Mouse (Mus musculus): Measurements from ENCODE around the gene Gm42878. TPM values are rescaled to one million over a fixed set of nuclear protein-coding genes. Genes with fewer than 3 reads are reported as not detected.

The Gm42878 gene
- polyA plus RNA-seq (2012; rRNA removed): 0.10 and 0.27 TPM in 2 replicates

DNA sequence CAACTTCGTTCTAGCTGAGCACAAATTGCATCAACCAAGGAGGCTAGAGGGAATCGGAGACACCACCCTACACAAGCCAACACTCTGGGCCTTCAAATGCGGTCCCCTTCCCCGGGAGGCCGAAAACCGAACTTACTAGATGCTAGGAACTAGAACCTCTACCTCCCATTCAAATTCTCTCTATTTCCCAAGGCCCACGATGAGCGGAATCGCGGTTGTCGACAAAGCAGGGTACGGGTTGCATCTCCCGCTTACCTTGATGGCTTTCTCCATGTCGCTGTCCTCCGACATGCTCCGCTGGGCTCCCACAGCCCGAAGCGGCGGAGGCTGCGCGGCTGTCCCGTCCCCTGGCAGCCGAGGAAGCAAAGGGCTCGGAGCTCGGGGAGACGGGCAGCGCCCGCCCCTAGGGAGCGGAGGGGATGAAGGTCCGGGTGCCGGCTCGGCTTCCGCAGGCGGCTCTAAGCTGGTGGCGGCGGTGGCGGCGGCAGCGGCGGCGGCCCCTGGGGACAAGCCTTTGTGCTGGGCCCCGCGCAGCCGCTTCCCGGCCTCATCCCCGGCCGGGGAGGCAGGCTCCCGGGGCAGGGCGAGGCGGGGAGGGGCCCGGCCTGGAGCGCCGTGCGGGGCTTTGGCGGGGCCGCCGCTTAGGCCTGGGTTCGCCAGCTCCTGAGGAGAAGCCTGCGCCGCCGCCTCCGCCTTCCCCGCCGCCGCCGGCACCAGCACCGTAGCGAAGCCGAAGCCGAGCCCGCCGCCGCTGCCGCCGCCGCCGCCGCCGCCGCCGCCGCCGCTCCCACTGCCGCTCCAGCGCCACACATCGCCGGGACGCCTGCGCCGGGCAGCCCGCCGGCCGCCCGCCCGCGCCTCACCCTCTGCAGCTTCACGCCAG lies at the start of gene Gm42878, which contains the start of gene Adam1a:
TSS of gene Gm42878 (minus strand) at position 573 of the 883 bp plus-strand sequence.
TSS of gene Adam1a (minus strand) at position 573 of the 883 bp plus-strand sequence.
- DNase-seq (ENCODE audit: low read depth, low spot score): no peak
- under 1% methylated on average over 93 of the region's 97 CpGs for WGBS

DNA sequence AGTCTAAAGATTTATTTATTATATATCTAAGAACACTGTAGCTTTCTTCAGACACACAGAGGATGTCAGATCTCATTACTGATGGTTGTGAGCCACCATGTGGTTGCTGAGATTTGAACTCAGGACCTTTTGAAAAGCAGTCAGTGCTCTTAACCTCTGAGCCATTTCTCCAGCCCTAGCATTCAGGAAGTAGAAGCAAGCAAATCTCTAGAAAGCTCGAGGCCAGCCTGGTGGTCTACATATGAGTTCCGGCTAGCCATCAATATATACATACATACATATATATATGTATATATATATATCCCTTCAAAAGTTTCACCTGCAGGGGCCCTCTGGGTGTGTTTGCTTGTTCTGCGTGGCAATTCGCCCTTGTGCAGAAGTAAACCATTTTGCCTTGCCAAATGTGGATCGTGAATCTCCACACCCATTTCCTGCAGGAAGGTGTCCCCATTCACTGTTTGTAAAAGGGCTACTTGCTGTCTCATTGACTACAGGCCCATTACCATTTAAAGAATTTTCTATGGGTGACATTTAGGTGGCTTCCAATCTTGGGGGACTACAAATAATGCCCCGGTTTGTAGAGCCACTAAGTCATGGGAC lies 49.5 kb upstream of the Gm42878 start:
- no peak for DNase-seq (ENCODE audit: low read depth, low spot score)
- 33% methylated on average over 6 of the region's 6 CpGs for WGBS

DNA sequence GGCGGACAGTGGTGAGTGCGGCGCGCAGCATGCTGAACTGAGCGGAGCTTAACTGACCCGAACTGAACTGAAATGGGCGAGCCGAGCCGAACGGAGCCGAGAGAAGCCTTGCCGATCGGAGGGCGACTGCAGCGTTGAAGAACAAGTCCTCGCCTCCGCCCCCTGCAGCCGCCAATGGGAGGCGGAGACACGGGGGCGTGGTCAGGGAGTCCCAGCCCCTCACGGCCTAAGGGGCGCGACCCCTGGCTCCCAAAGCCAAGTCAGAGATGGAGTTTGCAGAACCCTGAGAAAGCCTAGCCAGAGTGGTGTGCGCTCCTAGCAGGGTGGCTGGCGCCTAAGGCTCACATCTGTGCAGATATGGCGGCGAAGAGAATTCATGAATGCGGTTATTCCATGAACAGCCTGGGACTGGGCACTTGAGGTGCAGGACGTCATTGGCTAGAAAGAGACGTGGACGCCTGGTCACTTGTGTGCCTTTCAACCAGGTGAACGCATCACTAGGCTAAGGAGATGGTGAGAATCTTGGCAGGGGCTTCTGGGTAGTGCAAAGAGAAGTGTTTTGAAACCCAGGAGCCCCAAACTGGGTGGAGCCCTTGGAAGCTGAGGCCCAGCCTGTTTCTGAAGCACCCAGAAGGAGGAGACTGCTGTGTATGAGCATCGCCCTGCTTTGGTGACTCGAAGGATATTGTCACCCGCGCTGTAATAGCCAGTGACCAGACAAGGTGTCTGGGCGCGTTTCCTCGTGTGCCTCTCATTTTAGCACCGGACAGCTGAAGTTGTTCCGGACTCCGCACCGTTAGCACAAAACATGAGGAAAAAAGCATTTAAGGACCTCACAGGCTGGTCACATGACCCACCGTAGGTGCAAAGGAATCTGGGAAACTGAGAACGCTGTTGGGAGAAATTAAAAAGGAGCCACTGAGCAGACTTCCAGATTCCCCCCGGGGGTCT lies 48.4 kb upstream of the Gm42878 start, which contains the start of gene Aldh2:
TSS of gene Aldh2 (minus strand) at position 374 of the 951 bp plus-strand sequence.
- no peak for DNase-seq (ENCODE audit: low read depth, low spot score)
- WGBS: 1% methylated on average over 47 of the region's 47 CpGs

DNA sequence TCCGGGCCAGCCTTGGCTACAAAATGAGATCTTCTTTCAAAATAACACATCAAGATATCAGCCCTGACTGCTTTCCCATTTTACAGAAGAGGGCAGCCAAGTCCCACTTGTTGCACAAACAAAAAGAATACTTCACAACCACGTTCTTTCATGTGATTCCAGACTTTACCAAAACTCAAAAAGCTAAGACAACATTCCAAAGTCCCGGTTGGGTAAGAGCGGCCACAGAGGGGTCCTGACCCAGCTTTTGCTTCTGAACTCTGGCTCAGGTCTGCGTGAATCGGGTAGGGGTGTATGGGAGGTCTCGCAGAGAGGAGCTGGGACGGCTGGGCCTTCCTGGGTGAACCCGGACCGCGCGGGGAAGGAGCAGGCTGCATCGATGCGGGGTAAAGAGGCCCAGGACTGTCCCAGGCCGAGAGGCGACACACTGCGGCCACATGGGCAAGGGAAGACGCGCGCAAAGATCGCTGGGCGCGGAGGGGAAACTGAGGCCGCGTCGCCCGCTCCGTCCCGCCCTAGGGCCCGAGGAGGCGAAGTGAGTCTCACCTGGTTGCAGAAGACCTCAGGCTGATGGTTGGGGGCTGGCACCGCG lies 47.6 kb upstream of the Gm42878 start:
- WGBS: 2% methylated on average over 33 of the region's 33 CpGs
- DNase-seq (ENCODE audit: low read depth, low spot score): no peak

DNA sequence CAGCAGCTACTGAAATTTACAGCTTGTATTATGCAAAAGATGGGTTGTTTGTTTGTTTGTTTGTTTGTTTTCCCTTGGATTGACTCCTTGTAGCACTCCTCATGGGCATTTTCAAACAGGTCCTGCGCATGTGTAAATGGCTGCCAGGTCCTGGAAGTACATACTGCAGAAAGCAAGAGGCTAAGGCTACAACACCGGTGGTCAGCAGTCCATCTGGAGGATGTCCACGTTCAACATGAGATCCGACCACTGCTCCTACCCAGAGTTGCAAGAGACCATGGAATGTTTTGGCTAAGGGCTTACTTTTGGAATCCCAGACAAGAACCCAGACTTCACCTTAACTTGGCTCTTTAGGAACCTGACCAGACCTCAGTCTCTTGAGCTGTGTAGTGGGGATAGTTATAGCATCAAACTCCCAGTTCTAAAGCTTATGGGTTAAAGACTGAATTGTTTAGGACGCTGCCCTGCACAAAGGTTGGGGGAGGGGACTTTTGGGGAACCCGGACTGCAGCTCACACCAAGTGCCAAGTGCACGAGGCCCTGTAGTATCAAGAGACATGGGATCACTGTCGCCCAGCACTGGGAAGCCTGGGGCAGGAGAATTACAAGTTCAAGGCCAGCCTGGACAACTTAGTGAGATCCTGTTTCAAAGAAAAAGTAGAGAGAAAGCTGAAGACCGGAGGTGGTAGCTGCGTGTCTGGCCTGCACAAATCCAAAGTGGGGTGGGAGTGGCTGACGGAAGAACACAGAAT lies 47.0 kb upstream of the Gm42878 start:
- WGBS: 38% methylated on average over 11 of the region's 11 CpGs
- no peak for DNase-seq (ENCODE audit: low read depth, low spot score)

DNA sequence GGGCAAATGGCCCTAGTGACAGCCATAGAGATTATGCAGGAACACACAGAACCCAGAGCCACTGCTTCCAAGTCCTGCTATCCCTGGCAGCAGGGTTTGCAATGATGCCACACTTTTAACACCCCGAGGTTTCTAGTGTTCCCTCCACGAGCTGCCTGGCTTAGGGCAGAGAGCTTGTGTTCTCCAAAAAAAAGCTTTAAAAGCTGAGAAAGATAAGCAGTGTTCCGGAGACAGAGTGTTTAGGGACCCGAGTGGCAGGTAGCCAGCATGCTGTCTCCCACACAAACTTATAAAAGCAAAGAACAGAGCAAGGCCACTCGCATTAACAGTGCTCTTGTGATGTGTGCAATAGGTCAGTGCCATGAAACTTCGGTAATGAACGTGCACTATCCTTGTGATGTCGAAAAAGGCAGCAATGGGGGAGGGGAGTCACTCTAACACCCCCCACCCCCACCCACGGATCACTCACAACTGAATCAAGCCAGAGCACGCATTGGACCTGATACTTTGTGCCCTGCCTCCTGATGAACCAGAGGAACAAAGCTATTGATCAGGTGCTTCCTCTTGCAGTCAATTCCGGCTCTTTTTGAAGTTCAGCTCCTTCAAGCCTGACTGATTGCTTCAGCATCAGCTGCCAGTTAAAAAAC lies 46.3 kb upstream of the Gm42878 start:
- 36% methylated on average over 11 of the region's 11 CpGs for WGBS
- DNase-seq (ENCODE audit: low read depth, low spot score): no peak

DNA sequence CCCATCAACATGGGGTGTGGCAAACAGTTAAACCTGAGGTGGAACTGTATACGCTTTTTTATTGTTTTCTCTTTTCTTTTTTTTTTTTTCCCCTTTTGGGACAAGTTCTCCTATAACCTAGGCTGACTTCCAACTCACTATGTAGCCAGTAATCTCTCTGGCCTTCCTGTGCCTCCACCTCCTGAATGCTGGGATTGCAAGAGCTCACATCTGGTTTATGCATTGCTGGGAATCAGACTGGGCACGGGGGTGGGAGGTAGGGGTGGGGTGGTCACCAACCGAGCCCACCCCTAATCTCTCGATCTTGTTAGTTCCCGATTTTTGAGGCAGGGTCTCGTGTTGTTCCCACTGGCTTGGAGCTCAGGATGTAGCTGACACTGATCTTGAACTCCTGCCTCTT lies 44.6 kb upstream of the Gm42878 start:
- WGBS: 66% methylated on average over 6 of the region's 6 CpGs
- no peak for DNase-seq (ENCODE audit: low read depth, low spot score)

DNA sequence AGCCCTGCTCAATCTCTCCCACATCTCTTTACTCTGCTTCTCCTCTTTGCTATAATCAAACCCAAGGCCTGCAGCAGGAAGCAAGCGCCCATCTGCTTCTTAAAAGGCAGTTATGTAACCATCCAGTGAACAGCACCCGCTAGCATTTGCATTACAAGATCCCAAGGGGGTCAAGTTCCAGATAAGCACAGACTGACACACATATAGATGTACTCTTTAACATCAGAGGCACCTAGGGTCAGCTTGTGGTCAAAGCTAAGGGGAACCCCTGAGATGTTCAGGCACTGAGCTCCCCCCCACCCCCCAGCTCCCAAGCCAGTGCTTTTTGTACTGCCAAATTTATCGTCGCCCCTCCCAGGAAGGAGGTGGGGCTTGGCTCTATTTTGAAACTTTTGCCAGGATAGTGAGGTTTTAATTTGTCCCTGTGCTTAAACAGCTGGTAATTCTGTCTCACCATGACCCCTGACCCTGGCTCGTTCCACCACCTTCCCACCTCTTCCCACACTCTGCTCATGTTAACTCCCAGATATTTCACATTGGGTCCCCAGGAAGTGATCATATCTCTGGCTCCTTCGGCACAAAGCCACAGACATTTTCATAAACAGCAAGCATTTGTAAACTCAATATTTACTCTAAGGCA lies 41.2 kb upstream of the Gm42878 start:
- DNase-seq (ENCODE audit: low read depth, low spot score): no peak
- WGBS: 7% methylated on average over 6 of the region's 6 CpGs

DNA sequence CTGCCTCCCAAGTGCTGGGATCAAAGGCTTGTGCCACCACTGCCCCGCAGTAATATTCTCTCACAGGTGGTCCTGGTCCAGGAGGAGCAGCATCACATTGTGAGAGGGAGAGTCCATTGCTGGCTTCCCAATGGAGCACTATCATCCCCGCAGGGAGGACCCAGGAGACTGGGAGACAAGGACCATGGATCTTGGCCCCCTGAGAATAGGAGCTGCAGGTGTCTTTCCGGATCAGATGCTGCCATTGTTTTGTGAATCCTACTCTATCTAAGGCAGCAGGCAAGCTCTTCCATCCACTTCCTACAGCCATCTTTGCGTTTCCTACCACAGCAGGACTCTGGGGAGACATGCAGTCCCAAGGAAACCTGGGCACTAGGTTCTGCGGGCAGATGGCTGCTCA lies 40.4 kb upstream of the Gm42878 start:
- WGBS: 85% methylated on average over 5 of the region's 5 CpGs
- no peak for DNase-seq (ENCODE audit: low read depth, low spot score)

DNA sequence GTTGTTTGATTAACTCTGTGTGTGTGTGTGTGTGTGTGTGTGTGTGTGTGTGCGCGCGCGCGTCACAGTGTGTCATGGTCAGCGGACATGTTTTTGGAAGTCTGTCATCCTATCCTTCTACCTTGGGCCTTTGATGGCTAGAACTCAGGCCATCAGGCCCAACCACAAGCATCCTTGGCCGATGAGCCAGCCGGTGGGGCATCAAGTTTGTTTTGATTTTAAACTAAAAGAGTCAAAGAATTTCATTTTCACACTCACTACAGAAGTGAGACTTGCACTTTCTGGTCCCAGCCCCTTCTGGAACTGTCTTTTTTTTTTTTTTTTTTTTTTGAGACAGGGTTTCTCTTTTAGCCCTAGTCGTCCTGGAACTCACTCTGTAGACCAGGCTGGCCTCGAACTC lies 39.7 kb upstream of the Gm42878 start:
- no peak for DNase-seq (ENCODE audit: low read depth, low spot score)
- 93% methylated on average over 10 of the region's 10 CpGs for WGBS

DNA sequence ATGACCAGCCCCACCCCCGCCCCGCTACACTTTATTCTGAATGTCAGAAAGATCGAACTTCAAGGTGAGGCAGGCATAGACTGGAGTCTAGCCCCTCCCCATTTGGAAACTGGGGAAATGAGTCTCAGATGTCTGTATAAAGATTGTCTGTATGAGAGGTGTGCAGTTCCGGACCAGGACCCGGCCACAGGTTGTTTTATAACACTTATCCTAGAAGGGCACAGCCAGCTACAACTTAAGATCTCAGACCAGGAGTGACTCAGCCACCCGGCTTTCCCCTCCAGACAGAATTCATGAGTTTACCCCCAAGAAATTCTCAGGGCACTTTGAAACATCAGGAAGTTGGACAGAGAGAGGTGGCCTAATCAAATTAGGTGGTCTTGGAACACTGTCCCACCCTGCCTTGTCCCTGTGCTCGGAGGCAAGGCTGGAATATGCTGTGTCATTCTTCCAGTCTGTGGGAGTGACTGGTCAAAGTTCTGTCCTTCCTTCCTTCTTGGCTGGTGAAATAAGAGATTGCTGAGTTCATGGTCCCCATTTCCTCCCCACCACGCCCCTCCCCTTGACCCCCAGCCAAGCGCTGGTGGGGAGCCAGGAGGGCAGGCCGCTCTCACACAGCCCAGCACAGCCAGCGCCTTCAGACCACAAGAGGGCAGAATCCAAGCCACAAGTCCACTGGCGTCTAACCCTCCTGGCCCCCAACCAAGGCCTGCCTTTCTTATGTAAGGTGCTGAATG lies 38.7 kb upstream of the Gm42878 start:
- DNase-seq (ENCODE audit: low read depth, low spot score): no peak

DNA sequence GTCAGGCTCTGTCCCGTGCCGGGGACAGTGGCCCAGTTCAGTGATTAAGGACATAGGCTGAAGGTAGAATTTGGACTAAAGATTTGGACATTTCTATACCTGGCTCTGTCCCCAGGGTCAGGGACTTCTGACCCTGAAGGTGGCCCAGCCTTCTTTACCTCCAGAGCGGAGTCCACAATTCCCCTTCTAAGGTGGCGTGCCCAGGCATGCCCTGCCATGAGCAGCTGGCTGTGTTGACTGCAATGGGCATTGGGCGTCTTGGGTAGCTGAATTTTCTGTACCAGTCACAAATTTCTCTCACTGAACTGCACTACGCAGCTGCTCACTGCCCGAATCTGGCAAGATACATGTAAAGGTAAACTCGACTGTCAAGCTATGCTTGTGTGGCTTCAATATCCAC lies 36.7 kb upstream of the Gm42878 start:
- no peak for DNase-seq (ENCODE audit: low read depth, low spot score)
- WGBS: 93% methylated on average over 8 of the region's 8 CpGs

More for the DNA sequence above, 38.7 kb upstream of the Gm42878 start:
- WGBS: 15% methylated on average over 12 of the region's 12 CpGs

DNA sequence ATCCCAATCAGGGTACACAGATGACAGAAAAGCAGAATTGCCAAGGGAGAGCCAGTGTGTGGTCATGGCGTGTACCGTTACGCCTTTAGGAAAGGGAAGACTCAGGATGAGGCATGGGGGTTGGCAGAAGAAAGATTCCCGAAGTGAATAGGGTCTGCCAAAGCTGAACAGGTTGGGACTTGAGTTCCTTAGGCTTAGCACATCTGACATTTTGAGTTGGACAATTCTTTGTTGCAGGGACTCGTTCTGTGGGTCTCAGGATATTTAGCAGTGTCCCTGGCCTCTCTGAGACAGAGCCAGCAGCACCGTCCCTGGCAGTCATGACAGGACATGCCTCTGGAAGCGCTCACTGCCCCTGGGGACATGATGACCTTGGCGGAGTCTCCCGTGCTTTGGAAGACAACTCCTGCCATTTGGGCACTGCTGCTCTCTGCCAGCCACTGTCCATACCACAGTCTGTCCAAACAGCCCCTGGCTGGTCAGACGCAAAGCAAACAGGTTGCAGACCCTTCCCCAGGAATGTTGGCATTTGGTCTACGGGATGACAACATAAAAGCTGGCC lies 31.7 kb upstream of the Gm42878 start:
- no peak for DNase-seq (ENCODE audit: low read depth, low spot score)
- 90% methylated on average over 11 of the region's 11 CpGs for WGBS

DNA sequence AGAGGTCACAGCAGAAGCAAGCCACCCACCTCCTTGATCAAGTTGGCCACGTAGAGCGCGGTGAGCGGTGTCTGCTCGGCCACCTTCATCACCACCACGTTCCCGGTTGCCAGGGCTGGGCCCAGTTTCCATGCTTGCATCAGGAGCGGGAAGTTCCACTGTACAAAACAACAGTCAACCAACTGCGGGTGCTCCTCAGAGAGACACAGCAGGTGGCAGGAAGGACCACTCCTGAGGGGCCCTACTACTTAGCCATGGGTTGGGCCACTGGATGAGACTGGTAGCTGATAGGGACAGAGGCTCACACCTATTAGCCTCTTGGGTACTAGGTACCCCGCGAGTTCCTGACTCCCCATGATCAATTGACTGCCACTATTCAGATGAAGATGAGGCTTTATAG lies 30.6 kb upstream of the Gm42878 start:
- 94% methylated on average over 11 of the region's 11 CpGs for WGBS
- DNase-seq (ENCODE audit: low read depth, low spot score): no peak

DNA sequence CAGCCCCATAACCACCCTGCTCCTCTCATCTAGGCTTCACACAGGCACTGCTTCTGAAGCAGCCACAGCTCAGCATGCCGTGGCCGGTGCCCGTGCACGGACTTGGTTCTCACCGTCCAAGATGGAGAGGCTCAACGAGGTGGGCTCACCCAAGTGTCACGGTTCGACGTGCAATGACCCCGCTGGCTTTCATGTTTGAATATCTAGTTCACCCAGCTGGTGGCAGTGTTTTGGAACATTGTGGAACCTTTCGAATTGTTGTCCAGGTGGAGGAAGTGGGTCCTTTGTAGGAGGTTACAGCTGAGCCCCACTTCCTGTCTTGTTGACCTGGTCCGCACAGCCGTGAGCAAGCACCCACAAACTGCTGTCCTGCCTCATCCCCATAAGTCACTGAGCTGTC lies 28.9 kb upstream of the Gm42878 start:
- DNase-seq (ENCODE audit: low read depth, low spot score): no peak
- 89% methylated on average over 13 of the region's 13 CpGs for WGBS

DNA sequence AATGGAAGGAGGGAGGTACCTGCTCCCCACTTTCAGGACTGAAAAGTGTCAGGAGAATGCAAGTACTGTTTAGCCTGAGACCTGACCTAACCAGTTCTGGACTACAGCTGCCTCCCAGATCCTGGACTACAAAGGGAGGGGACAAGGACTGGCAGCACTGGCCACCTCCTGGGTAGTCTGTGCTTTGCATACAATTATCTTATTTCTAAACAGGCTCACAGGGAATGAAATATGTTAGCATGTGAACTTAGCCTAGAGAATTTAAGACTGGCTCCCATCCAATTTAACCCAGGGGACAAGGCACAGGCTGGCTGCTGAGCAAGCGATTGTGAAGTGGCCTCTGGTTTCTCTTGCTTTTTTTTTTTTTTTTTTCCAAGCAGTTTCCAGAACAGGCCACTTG lies 25.5 kb upstream of the Gm42878 start:
- no peak for DNase-seq (ENCODE audit: low read depth, low spot score)
- WGBS: 67% methylated on average over 1 of the region's 1 CpGs

DNA sequence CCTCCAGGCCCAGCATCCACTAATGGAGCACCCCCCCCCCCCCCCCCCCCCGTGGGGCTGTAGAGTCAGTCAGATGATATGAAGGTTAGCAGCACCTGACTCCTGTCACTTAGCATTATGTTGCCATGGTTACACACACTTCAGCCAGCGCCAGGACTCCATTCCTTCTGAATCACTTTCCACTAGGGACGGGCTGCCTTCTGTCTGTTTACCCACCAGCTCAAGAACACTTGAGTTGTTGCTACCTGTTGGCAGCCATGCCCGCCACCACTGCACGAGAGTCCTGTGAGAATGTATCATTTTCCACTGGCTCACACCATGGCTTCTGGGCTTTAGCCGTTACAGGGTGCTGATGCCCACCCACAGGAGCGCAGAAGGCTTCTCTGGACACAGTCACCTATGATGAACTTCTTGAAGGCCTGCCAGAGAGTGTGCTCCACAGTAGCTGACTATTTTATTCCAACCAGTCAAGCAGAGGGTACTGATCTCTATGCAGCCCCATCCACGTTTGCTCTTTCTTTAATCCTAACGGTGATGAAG lies 24.7 kb upstream of the Gm42878 start:
- DNase-seq (ENCODE audit: low read depth, low spot score): no peak
- 83% methylated on average over 9 of the region's 9 CpGs for WGBS

All from large intestine, adult 2 months (tissue).